Mouse (Mus musculus): ENCODE data around the gene A3galt2.

GRCm38 (mm10) chr4:128741906-128742305 is 13.3 kb upstream of the A3galt2 start:
- no peak for TF ChIP-seq CTCF (conservative IDR thresholded peaks at IDR 0.05; ENCODE audit: low read length)
- TF ChIP-seq NANOG (IDR thresholded peaks at IDR 0.05; ENCODE audit: borderline replicate concordance, low read length): no peak
